Mouse (Mus musculus) CH12.LX (cell line): ENCODE results near the gene Haghl. TPM values are rescaled to one million over a fixed set of nuclear protein-coding genes. Genes with fewer than 3 reads are reported as not detected.

Source experiments
- DNase-seq: peaks from one replicate; pipeline ENCODE4 v3.0.0-alpha.2; 2013; ENCODE audit errors: extremely low read depth
- H3K27ac ChIP-seq: 2 replicates; pipeline ENCODE4 v1.5.1; 2012; ENCODE audit warnings: low read depth, mild to moderate bottlenecking, control low read depth, moderate library complexity; ENCODE audit not compliant: insufficient read depth
- H3K27me3 ChIP-seq: replicated peaks from 2 replicates; pipeline ENCODE3; 2012; ENCODE audit warnings: inconsistent platforms
- H3K36me3 ChIP-seq, 2 experiments: replicated peaks in 1 of 2; 2 replicates each; pipeline versions ENCODE3 to v1.6.1; 2012; ENCODE audit warnings: inconsistent platforms in 1 of 2, low read length in 1 of 2, mild to moderate bottlenecking in 1 of 2, mixed read lengths in 1 of 2, moderate library complexity in 1 of 2; ENCODE audit not compliant: control insufficient read depth in 1 of 2, insufficient read depth in 1 of 2
- H3K4me1 ChIP-seq, 2 experiments: 2 replicates each; pipeline ENCODE4 v1.6.1; 2012; ENCODE audit warnings: inconsistent platforms in 1 of 2, moderate library complexity in 1 of 2; ENCODE audit not compliant: insufficient read depth in 2 of 2, control insufficient read depth in 1 of 2
- H3K4me2 ChIP-seq: 2 replicates; pipeline ENCODE4 v1.6.1; 2012; ENCODE audit warnings: low read depth, mild to moderate bottlenecking, control low read depth; ENCODE audit not compliant: poor library complexity, insufficient read depth, severe bottlenecking
- H3K4me3 ChIP-seq, 3 experiments: fragments of 150-350 bp in 1 of 3; sonication (generic) in 1 of 3; replicated peaks in 1 of 3; 2 replicates each; pipeline versions ENCODE3 to v1.5.1; 2011 to 2012; ENCODE audit warnings: low read depth in 2 of 3, low read length in 2 of 3, mild to moderate bottlenecking in 2 of 3, moderate library complexity in 2 of 3, control low read depth in 1 of 3, improper control_type of control experiment in 1 of 3, inconsistent platforms in 1 of 3, mixed read lengths in 1 of 3; ENCODE audit not compliant: poor library complexity in 1 of 3
- H3K79me2 ChIP-seq: replicated peaks from 2 replicates; pipeline ENCODE4 v1.6.1; 2012; ENCODE audit warnings: mild to moderate bottlenecking, moderate library complexity; ENCODE audit not compliant: control insufficient read depth, poor library complexity, insufficient read depth, severe bottlenecking; ENCODE audit errors: extremely low read depth
- H3K9ac ChIP-seq: 2 replicates; pipeline ENCODE4 v1.6.1; 2012; ENCODE audit warnings: low read depth, mild to moderate bottlenecking, control low read depth, moderate library complexity; ENCODE audit not compliant: insufficient read depth
- H3K9me3 ChIP-seq: replicated peaks from 2 replicates; pipeline ENCODE3; 2012; ENCODE audit warnings: low read length, inconsistent platforms, mixed read lengths
- CTCF ChIP-seq, 2 experiments: IDR thresholded peaks in 1 of 2; conservative IDR thresholded peaks in 1 of 2; 2 replicates each; pipeline ENCODE4 v1.5.1; 2011 to 2012; ENCODE audit warnings: low read depth in 2 of 2, low read length in 2 of 2, improper control_type of control experiment in 1 of 2, inconsistent platforms in 1 of 2, mild to moderate bottlenecking in 1 of 2, moderate library complexity in 1 of 2
- EP300 ChIP-seq: IDR thresholded peaks from 2 replicates; pipeline ENCODE4 v1.6.1; 2011; ENCODE audit warnings: low read length, improper control_type of control experiment
- JUN ChIP-seq: IDR thresholded peaks from 2 replicates; pipeline ENCODE4 v1.6.1; 2011; ENCODE audit warnings: low read depth, mild to moderate bottlenecking, low read length, improper control_type of control experiment, moderate library complexity; ENCODE audit not compliant: insufficient read depth
- JUND ChIP-seq: conservative IDR thresholded peaks from 2 replicates; pipeline ENCODE4 v1.6.1; 2011; ENCODE audit warnings: low read depth, low read length, improper control_type of control experiment
- KAT2A ChIP-seq: IDR thresholded peaks from 2 replicates; pipeline ENCODE4 v1.6.1; 2012; ENCODE audit warnings: low read length, improper control_type of control experiment, inconsistent platforms; ENCODE audit not compliant: insufficient replicate concordance
- MAFK ChIP-seq: IDR thresholded peaks from 2 replicates; pipeline ENCODE4 v1.6.1; 2011; ENCODE audit warnings: low read length, improper control_type of control experiment; ENCODE audit not compliant: insufficient replicate concordance
- MXI1 ChIP-seq: IDR thresholded peaks from 2 replicates; pipeline ENCODE4 v1.6.1; 2011; ENCODE audit warnings: mild to moderate bottlenecking, low read depth, low read length, improper control_type of control experiment
- NELFE ChIP-seq: IDR thresholded peaks from 2 replicates; pipeline ENCODE4 v1.6.1; 2011; ENCODE audit warnings: low read depth, low read length, improper control_type of control experiment
- NRF1 ChIP-seq: IDR thresholded peaks from 2 replicates; pipeline ENCODE4 v1.6.1; 2014; ENCODE audit warnings: low read depth, mild to moderate bottlenecking, inconsistent platforms, low read length, improper control_type of control experiment, moderate library complexity
- POLR2A ChIP-seq: IDR thresholded peaks from 2 replicates; pipeline ENCODE4 v1.6.1; 2011; ENCODE audit warnings: low read depth, mild to moderate bottlenecking, improper control_type of control experiment, low read length
- POLR2AphosphoS2 ChIP-seq: IDR thresholded peaks from 2 replicates; pipeline ENCODE4 v1.6.1; 2011; ENCODE audit warnings: low read depth, low read length, improper control_type of control experiment
- SIN3A ChIP-seq: IDR thresholded peaks from 2 replicates; pipeline ENCODE4 v1.6.1; 2012; ENCODE audit warnings: low read length, improper control_type of control experiment, inconsistent platforms
- SMC3 ChIP-seq: IDR thresholded peaks from 2 replicates; pipeline ENCODE4 v1.6.1; 2011; ENCODE audit warnings: low read depth, low read length, improper control_type of control experiment
- USF2 ChIP-seq: conservative IDR thresholded peaks from 2 replicates; pipeline ENCODE4 v1.6.1; 2011; ENCODE audit warnings: low read depth, low read length, improper control_type of control experiment
- ZC3H11A ChIP-seq: IDR thresholded peaks from 2 replicates; pipeline ENCODE4 v1.6.1; 2012; ENCODE audit warnings: low read depth, mild to moderate bottlenecking, inconsistent platforms, low read length, improper control_type of control experiment
- dilution Hi-C: fragments of 300-500 bp; cut with MboI; formaldehyde crosslinking; loops from 2 replicates; pipeline ENCODE4 v1.14.3; 2020; ENCODE audit warnings: low sequenced_read_pairs; ENCODE audit not compliant: extremely low pct_unique_long_range_greater_than_20kb, extremely low pct_ligation_motif_present
- in situ Hi-C: fragments of 300-500 bp; cut with MboI; formaldehyde crosslinking; loops from 3 replicates; pipeline ENCODE4 v1.14.3; 2019; ENCODE audit warnings: low sequenced_read_pairs, low pct_ligation_motif_present, low pct_unique_long_range_greater_than_20kb, mixed read lengths
- polyA plus RNA-seq: library from polyadenylated mRNA; unstranded; fragments of >175 nt; gene quantifications from 2 replicates; pipeline ENCODE4 v1.2.1, GENCODE M21; 2012; ENCODE audit warnings: low read depth; ENCODE audit not compliant: insufficient read length
- total RNA-seq, 2 experiments: library from RNA; depleted of rRNA; stranded (reverse); fragments of 300-350 nt in 1 of 2; fragments of >200 nt in 1 of 2; gene quantifications; 2 replicates each; pipeline ENCODE4 v1.2.3; 2012 to 2014

Gene Haghl
- total and polyA plus RNA-seq, 3 experiments = 7.4 to 16.0 (median 7.8) TPM

DNA sequence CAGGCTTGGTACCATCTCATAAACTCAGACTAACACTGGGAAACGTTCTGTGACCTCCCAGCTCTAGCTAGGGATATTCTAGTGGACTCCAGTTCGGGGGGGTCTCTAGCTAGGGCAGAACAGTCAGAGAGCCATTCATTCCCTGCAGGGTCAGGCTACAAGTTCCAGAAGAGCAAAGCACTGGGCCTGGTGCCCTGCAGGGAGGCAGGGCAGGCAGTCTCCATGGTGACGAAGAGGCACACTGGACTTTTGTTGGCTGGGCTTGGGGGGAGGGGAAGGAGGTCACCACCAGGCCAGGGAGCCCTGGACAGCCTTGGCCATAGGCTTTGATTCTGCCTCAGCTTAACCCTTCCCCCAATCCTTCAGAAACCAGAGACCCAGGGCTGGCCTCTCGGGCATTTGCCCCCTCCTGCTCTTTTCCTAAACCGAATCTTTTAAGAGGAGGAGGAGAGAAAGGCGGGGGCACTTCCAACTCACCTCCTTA lies 10.2 kb upstream of the Haghl start, which contains the start of gene AC134908.4:
AC134908.4 (minus strand) TSS at position 51 of the 484 bp plus-strand sequence.
- H3K4me1 ChIP-seq = peaks cover 14 to 32% of the 10 kb centered on the region in 2 experiments
- dilution Hi-C loops = no loop called here

GRCm38 (mm10) chr17:25794998-25795397 lies 9.5 kb upstream of the Haghl start:
- Histone ChIP-seq H3K36me3 (peaks cover 0 to 15% of the 10 kb centered on the region in 2 experiments), H3K27me3 (peaks cover 17% of the 10 kb centered on the region)
- DNase-seq = no peak
- TF ChIP-seq JUN (no peak), USF2 (no peak), JUND (no peak), NRF1 (no peak), POLR2AphosphoS2 (no peak), MAFK (no peak), SIN3A (no peak)
- TF ChIP-seq, all 38 proteins: peak for 0
- no peak overlapping the region for H3K4me2 ChIP-seq
- no peak overlapping the region for H3K4me3 ChIP-seq
- H3K27ac ChIP-seq = no peak overlapping the region
- no peak overlapping the region for H3K9ac ChIP-seq
- in situ Hi-C loops = loop anchor here (10.0 kb wide), 1 partner anchor 60 kb away; the partner anchor contains the start of gene Mslnl
- peaks cover 2% of the 10 kb centered on the region for H3K9me3 ChIP-seq
- 0 out of 2 replicates have a peak, but pooled peaks cover 3% of the 10 kb centered on the region for H3K79me2 ChIP-seq
- H3K4me1 ChIP-seq = peaks cover 14 to 35% of the 10 kb centered on the region in 2 experiments
- dilution Hi-C loops = no loop called here

More for the DNA sequence above, 10.2 kb upstream of the Haghl start, which contains the start of gene AC134908.4:
- Histone ChIP-seq H3K4me3 (peak within 1 kb of the TSS; percentile 64 to 78 (median 67)), H3K27me3 (peaks cover 20% of the 10 kb centered on the region), H3K9me3 (peaks cover 2% of the 10 kb centered on the region), H3K27ac (no peak within 1 kb of the TSS), H3K79me2 (0 out of 2 replicates have a peak, but pooled peaks cover 3% of the 10 kb centered on the region), H3K36me3 (peaks cover 0 to 11% of the 10 kb centered on the region in 2 experiments), H3K9ac (peak within 1 kb of the TSS; percentile 81), H3K4me2 (peak within 1 kb of the TSS; percentile 75)
- TF ChIP-seq MXI1 (no peak), ZC3H11A (no peak), KAT2A (no peak), SMC3 (no peak), CTCF (conservative IDR thresholded peaks at IDR 0.05 in 1 of 2, IDR thresholded peaks at IDR 0.05 in 1 of 2; ENCODE audit: low read depth in 2 of 2, low read length in 2 of 2) (no peak), EP300 (no peak), NELFE (no peak), NRF1 (no peak), POLR2A (no peak)
- in situ Hi-C loops = loop anchor here (10.0 kb wide), 1 partner anchor 61 kb away; the partner anchor contains the start of gene Mslnl
- no peak for DNase-seq
